Mouse (Mus musculus) kidney, adult 9 months (tissue): ENCODE measurements around the gene 4930558C23Rik.
"Not testable (repeated sequence)": the region's sequence is repeated elsewhere in the genome, so short reads cannot be mapped to it uniquely, and the experiment has no call there.

Source experiments
- DNase-seq: peaks from one replicate; pipeline ENCODE4 v3.0.0; 2022

4930558C23Rik gene

DNA sequence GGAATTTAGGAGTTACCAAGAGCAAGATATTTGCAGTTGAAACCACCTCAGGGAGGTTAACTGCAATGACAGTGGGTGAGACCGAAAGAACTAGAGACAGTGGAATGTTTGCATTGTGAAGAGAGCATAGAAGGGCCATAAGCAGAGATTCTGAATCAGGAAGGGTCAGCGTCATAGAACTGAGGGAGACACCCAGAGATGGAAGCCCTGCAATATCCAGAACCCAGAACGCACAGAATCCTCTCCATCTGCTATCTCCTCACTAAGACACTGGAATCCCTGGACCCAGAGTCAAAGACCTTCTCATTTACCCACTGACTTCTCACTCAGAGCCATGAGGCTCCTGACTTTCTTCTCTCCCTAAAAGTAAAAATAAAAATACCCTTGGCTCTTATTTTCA is at the start of gene 4930558C23Rik:
4930558C23Rik (minus strand) TSS at position 101 of the 400 bp plus-strand sequence.
- no peak for DNase-seq

DNA sequence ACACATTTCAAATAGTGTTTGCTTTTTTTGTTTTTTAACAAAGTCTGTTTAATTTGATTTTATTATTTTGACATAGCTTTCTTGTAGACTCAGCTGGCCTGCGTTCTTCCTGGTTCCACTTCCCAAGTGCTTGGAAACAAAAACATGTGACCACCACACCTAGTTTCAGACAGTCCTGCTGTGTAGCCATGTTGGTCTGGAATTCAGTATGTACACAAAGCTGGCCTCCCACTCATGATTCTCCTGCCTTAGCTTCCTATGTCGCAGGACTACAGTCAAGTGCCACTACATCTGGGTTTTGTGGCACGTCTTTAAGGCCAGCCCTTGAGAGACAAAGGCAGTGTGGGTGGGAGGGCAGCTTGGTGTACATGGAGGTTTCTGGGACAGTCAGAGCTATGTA is 48.3 kb upstream of the 4930558C23Rik start:
- no peak for DNase-seq

DNA sequence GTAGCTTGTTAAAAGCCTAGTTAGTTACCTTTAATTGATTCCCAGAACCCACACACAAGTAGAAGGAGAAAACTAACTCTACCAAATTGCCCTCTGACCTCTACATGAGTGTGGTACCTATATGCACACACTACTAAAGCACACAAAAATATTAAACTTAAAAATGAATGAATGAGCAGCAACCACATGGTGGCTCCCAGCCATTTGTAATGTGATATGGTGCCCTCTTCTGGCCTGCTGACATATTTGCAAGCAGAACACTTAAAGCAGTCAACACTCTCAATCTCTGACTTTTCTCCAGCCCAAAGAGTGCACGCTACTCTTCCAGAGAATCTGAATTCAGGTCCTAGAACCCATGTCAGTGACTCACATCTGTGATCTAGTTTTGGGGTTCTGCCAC is 47.8 kb upstream of the 4930558C23Rik start:
- peak; percentile 47 for DNase-seq

DNA sequence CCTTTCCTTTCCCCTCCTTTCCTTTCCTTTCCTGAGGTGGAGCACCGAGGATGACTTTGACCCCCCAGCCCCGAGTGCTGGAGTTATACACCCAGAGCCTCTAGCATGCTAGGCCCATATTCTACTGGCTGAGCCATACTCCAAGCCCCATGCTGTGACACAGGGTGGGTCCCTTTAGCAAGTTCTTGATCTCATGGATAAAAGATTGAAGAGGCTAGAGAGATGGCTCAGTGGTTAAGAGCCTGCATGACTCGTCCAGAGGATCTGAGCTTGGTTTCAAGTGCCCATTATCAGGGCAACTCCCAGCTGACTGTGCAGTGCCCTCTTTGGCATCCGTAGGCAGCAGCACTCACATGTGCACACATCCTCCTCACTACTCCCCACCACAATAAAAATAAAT is 42.7 kb upstream of the 4930558C23Rik start:
- DNase-seq: no peak

DNA sequence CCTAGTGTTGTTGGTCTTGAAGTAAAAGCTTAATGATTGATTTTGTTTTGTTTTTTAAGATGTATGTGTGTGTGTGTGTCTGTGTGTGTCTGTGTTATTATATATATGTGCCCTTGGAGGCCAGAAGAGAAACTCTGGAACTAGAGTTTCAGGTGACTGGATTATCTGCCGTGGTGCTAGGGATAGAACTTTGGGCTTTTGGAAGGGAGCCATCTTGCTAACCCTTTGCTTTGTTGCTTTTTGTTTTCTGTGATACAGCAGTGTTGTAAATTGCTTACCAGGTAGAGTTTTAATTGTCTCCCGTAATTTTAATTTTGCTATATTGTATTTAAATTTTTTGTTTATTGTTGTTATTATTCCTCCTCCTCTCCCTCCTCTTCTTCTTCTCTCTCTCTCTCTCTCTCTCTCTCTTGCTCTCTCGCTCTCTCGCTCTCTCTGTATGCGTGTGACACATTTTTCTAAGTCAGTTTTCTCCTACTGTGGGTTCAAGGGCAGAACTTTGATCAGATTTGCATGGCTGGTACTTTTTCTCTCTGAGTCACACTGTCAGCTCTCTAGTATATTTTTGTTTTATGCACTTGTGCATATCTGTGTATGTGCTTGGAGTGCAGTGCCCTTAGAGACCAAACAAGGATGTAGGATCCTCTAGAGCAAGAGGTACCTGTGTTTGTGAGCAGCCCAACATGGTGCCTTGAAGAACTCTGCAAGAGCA is 39.9 kb upstream of the 4930558C23Rik start:
- DNase-seq: peak; percentile 54

DNA sequence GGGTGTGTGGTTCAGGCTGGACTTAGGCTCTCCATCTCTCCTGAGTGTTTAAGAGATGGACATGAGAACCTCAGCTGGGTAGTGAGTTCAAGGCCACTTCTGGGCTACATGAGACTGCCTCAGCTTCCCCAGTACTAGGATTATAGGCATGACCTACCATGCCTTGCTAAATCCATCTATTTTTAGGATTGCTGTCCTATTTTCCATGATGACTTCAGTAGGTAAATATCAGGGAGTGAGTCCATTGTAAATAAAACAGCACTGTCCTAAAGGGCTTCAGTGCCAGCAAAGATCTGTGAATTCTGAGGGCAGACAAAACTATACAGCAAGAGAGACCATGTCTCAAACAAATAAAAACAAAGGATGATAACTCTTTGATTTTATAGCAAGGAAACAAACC is 37.0 kb upstream of the 4930558C23Rik start:
- DNase-seq: no peak

DNA sequence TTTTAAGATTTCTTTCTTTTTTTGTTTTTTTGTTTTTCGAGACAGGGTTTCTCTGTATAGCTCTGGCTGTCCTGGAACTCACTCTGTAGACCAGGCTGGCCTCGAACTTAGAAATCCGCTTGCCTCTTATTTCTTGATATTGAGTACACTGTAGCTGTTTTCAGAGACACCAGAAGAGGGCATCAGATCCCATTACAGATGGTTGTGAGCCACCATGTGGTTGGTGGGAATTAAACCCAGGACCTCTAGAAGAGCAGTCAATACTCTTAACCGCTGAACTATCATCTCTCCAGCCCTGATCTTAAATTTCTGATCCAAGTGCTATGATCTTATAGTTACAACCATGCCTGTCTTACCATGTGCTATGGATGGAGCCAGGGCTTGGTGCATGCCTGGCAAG is 36.0 kb upstream of the 4930558C23Rik start:
- DNase-seq: not testable (repeated sequence)

DNA sequence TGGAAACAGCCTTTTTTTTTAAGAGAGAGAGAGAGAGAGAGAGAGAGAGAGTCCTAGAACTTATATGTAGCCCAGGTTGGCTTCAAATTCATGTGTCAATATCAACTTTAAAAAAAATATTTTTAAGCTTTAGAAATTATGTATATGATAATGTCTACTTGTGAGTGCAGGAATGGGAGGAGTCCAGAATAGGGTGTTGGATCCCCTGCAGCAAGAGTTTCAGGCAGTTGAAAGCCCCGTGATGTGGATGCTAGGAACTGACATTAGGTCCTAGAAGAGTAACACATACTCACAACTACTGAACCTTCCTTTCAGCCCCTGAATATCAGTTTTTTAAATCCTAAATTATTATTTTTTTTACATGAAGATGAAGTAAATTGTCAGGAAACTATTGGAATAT is 32.9 kb upstream of the 4930558C23Rik start:
- no peak for DNase-seq

DNA sequence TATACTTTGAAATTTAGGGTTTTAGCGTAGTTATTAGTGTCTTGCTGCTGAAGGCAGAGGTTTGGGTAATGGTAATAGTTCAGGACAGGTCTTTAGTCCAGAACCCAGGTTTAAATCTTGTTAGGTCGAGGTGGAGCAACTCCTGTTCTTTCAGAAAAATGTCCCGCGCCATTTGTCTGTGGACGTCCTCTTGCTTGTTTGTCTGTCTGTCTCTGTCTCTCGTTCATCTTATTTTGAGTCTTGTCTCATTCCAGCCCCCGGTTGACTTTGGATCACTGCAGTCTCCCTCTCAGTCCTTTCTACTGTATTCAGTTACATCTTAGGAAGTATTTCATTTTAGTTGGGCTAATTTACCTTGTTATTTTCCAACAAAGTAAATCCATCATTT is 32.3 kb upstream of the 4930558C23Rik start:
- DNase-seq: no peak

DNA sequence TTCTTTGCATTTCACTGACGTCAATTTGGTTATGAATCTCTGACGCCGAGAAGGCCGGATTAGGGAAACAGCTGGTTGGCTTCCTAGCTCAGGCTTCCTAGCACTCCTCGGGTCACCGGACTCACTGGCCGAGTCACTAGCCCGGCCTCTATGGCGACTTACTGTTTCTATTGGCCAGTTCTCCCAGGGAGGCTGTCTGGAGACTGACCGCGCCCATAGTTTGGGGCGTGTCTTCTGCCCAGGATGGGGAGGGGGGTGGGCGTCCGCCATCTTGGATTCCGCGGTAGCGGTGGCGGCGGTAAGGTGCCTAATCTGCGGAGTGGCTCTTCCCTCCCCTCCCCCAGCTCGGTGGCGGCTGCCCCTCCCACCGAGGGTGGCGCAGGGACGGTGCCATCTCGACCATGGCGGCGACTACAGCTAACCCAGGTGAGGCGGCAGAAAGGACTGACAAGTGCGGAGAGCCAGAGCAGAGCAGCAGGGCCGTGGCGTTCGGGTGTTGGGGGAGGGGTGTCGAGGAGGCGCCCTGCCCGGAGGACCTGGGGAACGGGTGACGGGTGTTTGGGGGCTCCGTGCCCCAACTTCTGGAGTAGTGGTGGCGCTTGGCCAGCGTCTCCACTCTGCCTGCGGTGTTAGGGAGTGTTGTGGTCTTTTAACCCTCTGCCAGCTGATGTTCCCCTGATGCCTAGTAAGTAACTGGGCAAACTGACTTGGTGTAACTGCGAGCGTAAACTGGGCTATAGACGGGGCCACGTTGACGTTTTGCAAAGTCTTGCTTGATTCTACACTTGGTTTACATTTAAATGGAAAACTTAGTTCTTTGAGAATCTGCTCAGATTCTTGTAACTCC is 31.7 kb upstream of the 4930558C23Rik start, which contains the start of gene Arnt:
Arnt (plus strand) TSS at position 253 of the 847 bp plus-strand sequence.
- DNase-seq: peak; percentile 98

DNA sequence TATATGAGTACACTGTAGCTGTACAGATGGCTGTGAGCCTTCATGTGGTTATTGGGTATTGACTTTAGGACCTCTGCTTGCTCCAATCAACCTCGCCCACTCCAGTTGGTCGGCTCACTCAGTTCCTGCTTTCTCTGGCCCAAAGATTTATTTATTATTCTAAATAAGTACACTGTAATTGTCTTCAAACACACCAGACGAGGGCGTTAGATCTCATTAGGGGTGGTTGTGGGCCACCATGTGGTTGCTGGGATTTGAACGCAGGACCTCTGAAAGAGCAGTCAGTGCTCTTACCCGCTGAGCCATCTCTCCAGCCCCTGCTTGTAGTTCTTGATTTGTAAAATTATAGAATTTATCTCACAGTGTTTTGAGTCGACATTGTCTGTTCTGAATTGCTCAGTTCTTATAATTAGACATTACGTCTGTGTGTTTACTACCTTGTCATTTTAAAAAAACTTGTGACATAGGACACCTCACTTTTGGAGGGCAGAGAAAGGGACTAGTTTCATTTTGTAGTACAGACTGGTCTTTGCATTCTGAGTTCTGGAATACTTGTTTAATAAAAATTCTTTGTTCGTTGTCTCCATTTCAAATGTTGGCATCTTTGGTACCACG is 30.8 kb upstream of the 4930558C23Rik start:
- peak; percentile 19 for DNase-seq

DNA sequence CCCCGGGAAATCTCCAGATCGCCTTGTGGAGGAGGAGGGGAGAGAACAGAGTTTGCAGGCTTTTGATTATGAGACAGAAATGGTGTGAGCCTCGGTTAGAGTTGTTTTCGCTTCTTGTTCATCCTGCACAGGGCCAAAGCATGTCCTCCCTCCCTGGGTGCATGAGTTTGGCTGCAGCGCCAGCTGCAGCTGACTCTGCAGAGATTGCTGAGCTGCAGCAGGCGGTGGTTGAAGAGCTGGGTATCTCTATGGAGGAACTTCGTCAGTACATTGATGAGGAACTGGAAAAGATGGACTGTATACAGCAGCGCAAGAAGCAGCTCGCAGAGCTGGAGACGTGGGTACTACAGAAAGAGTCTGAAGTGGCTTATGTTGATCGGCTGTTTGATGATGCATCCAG is 25.8 kb upstream of the 4930558C23Rik start:
- DNase-seq: not testable (repeated sequence)

DNA sequence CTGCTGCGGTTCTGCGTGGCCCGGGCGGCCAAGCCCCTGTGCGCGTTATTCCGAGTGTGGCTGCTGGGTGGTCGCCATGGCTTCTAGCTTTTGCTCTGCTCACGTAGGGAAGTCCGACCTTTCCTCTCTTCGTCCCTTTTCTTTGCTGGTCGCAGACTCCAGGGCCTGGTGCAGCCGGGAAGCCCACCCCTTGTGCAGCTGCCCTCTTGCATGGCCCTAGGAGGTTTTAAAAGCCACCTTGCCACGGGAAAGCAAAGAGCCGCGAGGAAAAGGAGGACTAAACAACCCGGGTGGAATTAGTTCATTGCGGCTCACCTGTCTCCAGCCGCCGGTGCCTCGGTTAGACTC is 25.2 kb upstream of the 4930558C23Rik start:
- DNase-seq: not testable (repeated sequence)

DNA sequence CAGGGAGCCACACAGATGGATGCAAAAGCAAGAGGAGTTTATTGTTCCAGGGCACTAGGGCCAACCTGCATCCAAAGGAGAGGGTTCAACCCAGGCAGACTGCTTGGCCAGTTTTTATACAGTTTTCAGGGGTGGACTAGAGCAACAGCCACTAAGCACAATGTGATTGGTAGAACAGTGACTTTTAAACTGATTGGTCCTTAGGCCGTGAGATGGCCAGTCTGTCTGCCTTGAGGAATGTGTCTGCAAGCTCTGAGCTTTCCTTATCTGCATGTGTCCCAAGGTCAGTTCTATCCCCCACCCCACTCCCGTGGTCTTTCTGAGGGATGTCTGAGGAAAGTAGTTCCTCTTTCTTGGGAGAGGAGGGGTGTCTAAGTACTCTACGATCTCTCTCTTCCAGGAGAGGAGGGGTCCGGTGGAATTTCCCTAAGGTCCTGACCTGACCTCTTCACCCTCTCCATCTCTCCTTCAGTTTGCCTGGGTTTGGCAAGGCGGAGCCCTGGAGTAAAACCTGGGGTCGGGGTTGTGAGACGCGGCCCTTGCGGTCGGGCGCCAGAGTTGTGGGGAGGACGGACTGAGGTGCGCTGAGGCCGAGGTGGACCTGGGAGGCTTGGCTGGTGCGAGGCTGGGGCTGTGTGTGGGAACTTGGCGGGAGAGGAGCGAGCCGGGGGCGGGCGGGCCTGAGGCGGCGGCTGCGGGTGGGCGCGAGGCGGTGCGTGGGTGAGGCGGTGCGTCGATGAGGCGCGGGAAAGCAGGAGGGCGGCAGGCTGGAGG is 24.7 kb upstream of the 4930558C23Rik start:
- not testable (repeated sequence) for DNase-seq

DNA sequence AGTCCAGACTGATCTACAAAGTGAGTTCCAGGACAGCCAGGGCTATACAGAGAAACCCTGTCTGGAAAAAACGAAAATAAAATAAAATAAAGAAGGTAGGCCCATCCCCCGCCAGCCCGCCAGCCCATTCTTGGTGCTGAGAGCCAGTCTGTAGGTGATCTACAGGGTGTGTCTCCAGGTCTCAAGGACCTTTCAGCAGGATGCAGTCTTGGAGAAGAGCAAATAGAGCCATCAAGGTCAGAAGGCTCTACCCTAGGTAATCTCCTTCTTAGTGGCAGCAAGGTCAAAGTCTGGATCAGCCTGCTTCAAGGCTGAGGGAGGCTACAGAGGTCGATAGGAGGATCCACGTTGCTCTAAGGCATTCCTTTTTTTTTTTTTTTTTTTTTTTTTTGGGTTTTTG is 23.8 kb upstream of the 4930558C23Rik start:
- not testable (repeated sequence) for DNase-seq

DNA sequence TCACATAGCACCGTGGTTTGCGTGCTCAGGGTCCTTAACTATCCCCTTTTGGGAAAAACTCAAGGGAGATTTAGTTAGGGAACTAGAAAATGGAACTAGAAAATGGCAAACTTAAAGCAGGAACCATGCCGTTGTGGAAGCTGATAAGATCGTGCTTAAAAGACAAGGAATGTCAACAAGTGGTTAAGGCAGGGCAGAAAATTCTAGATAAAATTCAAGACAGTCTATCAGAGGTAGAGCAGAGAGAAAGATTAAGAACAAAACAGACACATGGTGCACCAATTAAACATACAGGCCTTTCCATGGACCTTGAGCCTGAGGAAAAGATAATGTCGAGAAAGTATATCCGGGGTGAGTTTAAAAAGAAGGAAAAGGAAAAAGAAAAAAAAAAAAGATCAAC is 15.2 kb upstream of the 4930558C23Rik start:
- DNase-seq: no peak

DNA sequence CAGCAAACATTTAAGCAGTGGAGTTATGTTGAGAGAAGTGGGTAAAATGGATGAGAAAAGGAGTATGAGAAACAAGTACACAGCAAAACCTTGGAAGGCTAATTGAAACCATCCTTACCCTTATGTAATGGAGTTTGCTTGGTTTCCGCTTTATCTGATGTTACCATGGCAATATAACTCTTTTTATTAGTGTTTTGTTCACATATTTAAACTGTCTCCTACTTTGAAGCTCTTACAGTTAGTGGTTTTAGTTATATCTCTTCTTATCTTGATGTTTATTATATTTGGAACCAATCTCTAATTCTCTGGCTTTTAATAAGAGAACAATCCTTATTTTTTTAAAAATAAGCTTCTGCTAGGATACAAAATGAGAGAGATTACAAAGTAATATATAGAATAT is 9.6 kb upstream of the 4930558C23Rik start:
- DNase-seq: no peak

DNA sequence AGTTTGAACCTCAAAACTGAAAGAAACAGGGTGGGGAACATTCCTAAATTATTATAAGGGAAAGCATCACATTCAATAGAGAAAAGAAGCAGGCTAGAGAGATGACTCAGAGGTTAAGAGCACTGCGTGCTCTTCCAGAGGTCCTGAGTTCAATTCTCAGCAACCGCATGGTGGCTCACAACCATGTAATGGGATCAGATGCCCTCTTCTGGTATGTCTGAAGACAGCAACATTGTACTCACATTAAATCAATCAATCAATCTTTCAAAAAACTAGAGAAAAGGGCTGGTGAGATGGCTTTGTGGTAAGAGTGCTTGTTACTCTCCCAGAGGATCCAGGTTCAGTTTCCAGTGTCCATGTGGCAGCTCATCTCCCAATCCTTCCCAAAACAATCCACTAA is 6.2 kb upstream of the 4930558C23Rik start:
- no peak for DNase-seq

DNA sequence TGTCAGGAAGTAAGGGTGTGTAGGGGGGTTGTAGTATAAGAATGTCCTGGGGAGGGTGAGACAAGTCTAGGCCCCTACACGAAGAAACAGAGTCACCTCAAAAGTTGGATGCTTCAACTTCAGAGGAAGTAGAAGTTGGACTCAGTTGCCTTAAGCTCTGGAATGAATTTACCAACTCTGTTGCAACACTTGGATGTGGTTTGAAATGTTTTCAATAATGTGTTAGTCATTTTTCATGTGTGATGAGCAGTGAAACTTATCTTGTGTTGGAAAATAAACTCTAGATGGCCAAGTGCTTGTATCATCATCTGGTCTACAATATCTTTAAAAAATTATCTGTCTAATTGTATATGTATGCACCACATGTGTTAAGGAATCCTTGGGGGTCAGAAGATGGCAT is 5.1 kb upstream of the 4930558C23Rik start:
- DNase-seq: no peak

DNA sequence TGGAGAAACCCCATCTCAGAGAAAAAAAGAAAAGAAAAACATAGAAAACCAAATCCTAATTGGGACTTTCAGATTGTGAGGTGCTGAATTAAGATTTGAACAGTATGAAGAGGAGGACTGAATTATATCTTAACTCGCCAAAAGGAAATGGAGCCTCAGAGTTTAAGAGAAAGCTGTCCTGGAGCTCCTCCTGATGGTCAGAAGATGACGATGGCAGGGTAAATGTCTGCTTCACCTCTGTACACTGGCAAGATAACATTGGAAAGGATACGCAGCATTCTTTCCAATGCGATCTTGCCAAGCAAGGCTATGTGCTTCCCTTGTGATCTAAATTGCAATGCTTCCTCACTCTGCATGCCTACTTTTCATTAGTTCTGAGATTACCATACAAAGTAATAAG is 8.3 kb downstream of the 4930558C23Rik start:
- peak; percentile 57 for DNase-seq

DNA sequence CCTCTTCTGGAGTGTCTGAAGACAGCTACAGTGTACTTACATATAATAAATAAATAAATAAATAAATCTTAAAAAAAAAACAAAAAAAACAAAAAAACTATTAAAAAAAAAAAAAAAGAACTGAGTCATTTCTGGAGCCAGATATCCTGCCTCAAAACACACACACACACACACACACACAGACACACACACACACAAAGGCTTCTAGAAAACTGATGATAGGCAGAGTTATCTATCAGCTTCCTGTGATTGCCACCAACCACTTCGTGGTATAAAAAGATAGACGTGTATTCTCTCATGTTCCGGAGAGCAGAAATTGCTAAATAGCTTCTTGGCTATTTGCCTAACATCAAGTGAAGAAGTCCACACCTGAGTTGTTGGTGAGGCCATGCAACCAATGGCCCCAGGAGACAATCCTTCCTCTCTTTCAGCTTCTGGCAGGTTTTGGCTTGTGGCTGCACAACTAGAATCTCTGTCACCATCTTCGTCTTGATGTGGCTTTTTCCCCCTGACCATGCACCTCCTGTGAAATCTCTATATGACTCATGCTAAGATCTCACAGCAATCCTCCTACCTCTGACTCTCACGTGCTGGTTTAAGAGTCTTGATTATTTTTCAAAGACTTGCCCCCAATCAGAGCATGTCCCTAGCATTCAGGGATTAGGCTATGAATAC is 17.1 kb downstream of the 4930558C23Rik start:
- no peak for DNase-seq

DNA sequence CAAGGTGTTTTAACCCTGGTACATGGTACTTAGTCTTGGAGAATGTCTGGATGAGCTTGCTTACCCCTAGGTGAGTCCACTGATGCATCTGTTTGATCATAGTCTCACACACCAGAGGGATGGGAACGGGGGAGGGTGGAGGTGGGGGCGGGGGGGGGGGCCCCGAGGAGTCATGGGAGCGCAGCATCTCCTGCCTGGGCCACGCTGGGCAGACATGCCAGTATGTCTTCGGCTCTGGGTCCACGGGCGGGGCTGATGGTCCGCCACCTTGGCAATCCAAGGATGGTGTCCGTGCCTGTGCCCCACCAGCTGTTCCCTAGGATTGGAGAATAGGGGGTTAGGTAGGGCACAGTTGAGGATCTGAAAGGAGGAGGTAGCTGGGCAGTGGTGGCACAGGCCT is 29.4 kb downstream of the 4930558C23Rik start:
- no peak for DNase-seq
